Mouse (Mus musculus) liver, embryonic 16.5 days (tissue): Measurements from ENCODE around the gene Gm13283. TPM values are rescaled to one million over a fixed set of nuclear protein-coding genes. Genes with fewer than 3 reads are reported as not detected.
"Not testable (repeated sequence)": the region's sequence is repeated elsewhere in the genome, so short reads cannot be mapped to it uniquely, and the experiment has no call there.

Experiments used
- ATAC-seq: fragments of 200-750 bp; cut with Nextera tagmentation; 2 replicates; pipeline ENCODE4 v1.8.0; 2017; ENCODE audit warnings: low read depth, mild to moderate bottlenecking, moderate number of reproducible peaks, moderate library complexity
- H3K27ac ChIP-seq: fragments of 300-500 bp; sonication (generic); 2 replicates; pipeline ENCODE4 v1.5.1; 2014; ENCODE audit warnings: mild to moderate bottlenecking, low read length
- H3K27me3 ChIP-seq: fragments of 300-500 bp; sonication (generic); 2 replicates; pipeline ENCODE4 v1.6.1; 2014; ENCODE audit warnings: low read depth, low read length, mixed read lengths; ENCODE audit not compliant: control insufficient read depth, insufficient read depth
- H3K36me3 ChIP-seq: fragments of 300-500 bp; sonication (generic); 2 replicates; pipeline ENCODE4 v1.6.1; 2014; ENCODE audit warnings: mild to moderate bottlenecking; ENCODE audit not compliant: control insufficient read depth, insufficient read depth
- H3K4me1 ChIP-seq: fragments of 300-500 bp; sonication (generic); 2 replicates; pipeline ENCODE4 v1.6.1; 2014; ENCODE audit warnings: low read depth, low read length, mixed read lengths; ENCODE audit not compliant: control insufficient read depth
- H3K4me2 ChIP-seq: fragments of 300-500 bp; sonication (generic); 2 replicates; pipeline ENCODE4 v1.6.1; 2014; ENCODE audit warnings: low read depth, low read length, mixed read lengths
- H3K4me3 ChIP-seq: fragments of 300-500 bp; sonication (generic); 2 replicates; pipeline ENCODE4 v1.5.1; 2014; ENCODE audit warnings: low read depth, mild to moderate bottlenecking, low read length
- H3K9ac ChIP-seq: fragments of 300-500 bp; sonication (generic); 2 replicates; pipeline ENCODE4 v1.6.1; 2014; ENCODE audit warnings: low read depth, low read length
- H3K9me3 ChIP-seq: fragments of 300-500 bp; sonication (generic); replicated peaks from 2 replicates; pipeline ENCODE4 v1.6.1; 2016; ENCODE audit warnings: low read length; ENCODE audit not compliant: control insufficient read depth
- WGBS: fragments of 180-500 bp; shearing (Covaris S2); extraction: QIAGEN DNeasy Blood & Tissue Kit; methylation state at CpG from one replicate; pipeline ENCODE4 v1.1.7; 2014; ENCODE audit not compliant: insufficient replicate concordance; 5-methylcytosine and 5-hydroxymethylcytosine counted together
- polyA plus RNA-seq: library from polyadenylated mRNA; unstranded; fragments of >200 nt; fragmentation: Nextera tagmentation; extraction: Ambion mirVana; gene quantifications from 2 replicates; pipeline ENCODE4 v1.2.1, GENCODE M21; 2015

Gm13283 gene
- polyA plus RNA-seq, 1 experiment from 2014 or later, result not detected

GRCm38 (mm10) chr4:88805231-88805630, 45.3 kb downstream of the Gm13283 start, which contains the start of gene Gm13288:
Gene Gm13288 (plus strand): TSS chr4:88805531.
- not testable (repeated sequence) for H3K9ac ChIP-seq, H3K27me3 ChIP-seq, H3K4me2 ChIP-seq, H3K36me3 ChIP-seq, H3K27ac ChIP-seq, H3K4me1 ChIP-seq, H3K4me3 ChIP-seq, ATAC-seq, H3K9me3 ChIP-seq
- WGBS, result no CpG with 5 or more reads among the region's 8 CpGs

GRCm38 (mm10) chr4:88805761-88806160, 45.8 kb downstream of the Gm13283 start:
- H3K27ac ChIP-seq, H3K4me1 ChIP-seq, ATAC-seq, H3K9me3 ChIP-seq, H3K36me3 ChIP-seq, H3K4me3 ChIP-seq, H3K27me3 ChIP-seq, H3K4me2 ChIP-seq, H3K9ac ChIP-seq: not testable (repeated sequence)
- WGBS, result 0% methylated on average over 8 of the region's 34 CpGs

Other genes with a start within 250 kb of the Gm13283 start
- gene Ifnb1, start 237.3 kb upstream of the Gm13283 start, polyA plus RNA-seq, result not detected in 2 replicates
- not detected in 2 replicates for gene Ifna15, start 201.9 kb upstream of the Gm13283 start, polyA plus RNA-seq
- gene Ifna14, start 188.3 kb upstream of the Gm13283 start, polyA plus RNA-seq, result not detected in 2 replicates
- not detected in 2 replicates for gene Ifna9, start 167.7 kb upstream of the Gm13283 start, polyA plus RNA-seq
- not detected in 2 replicates for gene Ifna12, start 156.7 kb upstream of the Gm13283 start, polyA plus RNA-seq
- gene C87499, start 125.7 kb upstream of the Gm13283 start, polyA plus RNA-seq, result not detected in 2 replicates
- gene Ifna13, start 115.7 kb upstream of the Gm13283 start, polyA plus RNA-seq, result not detected in 2 replicates
- not detected in 2 replicates for gene Ifna16, start 83.2 kb upstream of the Gm13283 start, polyA plus RNA-seq
- not detected in 2 replicates for gene Ifna2, start 76.2 kb upstream of the Gm13283 start, polyA plus RNA-seq
- not detected in 2 replicates for gene Ifnab, start 68.8 kb upstream of the Gm13283 start, polyA plus RNA-seq
- 0.25 and 0.32 TPM in 2 replicates for gene Gm26566, start 38.3 kb upstream of the Gm13283 start, polyA plus RNA-seq
- 22.4 and 23.5 TPM in 2 replicates for gene Klhl9, start 37.7 kb upstream of the Gm13283 start, polyA plus RNA-seq
- gene Gm13271, start 5.3 kb upstream of the Gm13283 start, polyA plus RNA-seq, result not detected in 2 replicates
- 0.11 TPM in 1 of 2 replicates, not detected in the other for gene Gm13290, start 13.7 kb downstream of the Gm13283 start, polyA plus RNA-seq
- not detected in 2 replicates for gene Gm13289, start 16.8 kb downstream of the Gm13283 start, polyA plus RNA-seq
- not detected in 2 replicates for gene Gm13272, start 19.7 kb downstream of the Gm13283 start, polyA plus RNA-seq
- not detected in 2 replicates for gene Ifnz, start 22.0 kb downstream of the Gm13283 start, polyA plus RNA-seq
- gene Gm13276, start 25.6 kb downstream of the Gm13283 start, polyA plus RNA-seq, result not detected in 2 replicates
- not detected in 2 replicates for gene Gm13277, start 28.5 kb downstream of the Gm13283 start, polyA plus RNA-seq
- not detected in 2 replicates for gene Gm13278, start 31.4 kb downstream of the Gm13283 start, polyA plus RNA-seq
- not detected in 2 replicates for gene Gm13275, start 34.4 kb downstream of the Gm13283 start, polyA plus RNA-seq
- gene Gm13279, start 37.3 kb downstream of the Gm13283 start, polyA plus RNA-seq, result not detected in 2 replicates
- 0.15 and 0.23 TPM in 2 replicates for gene Gm13285, start 39.5 kb downstream of the Gm13283 start, polyA plus RNA-seq
- gene Gm13287, start 43.1 kb downstream of the Gm13283 start, polyA plus RNA-seq, result not detected in 2 replicates
- gene Gm13288, start 45.4 kb downstream of the Gm13283 start, polyA plus RNA-seq, result not detected in 2 replicates
- not detected in 2 replicates for gene Ifna7, start 56.1 kb downstream of the Gm13283 start, polyA plus RNA-seq
- not detected in 2 replicates for gene Ifna11, start 59.8 kb downstream of the Gm13283 start, polyA plus RNA-seq
- gene Ifna6, start 67.3 kb downstream of the Gm13283 start, polyA plus RNA-seq, result not detected in 2 replicates
- not detected in 2 replicates for gene Ifna5, start 75.4 kb downstream of the Gm13283 start, polyA plus RNA-seq
- not detected in 2 replicates for gene Ifna4, start 81.7 kb downstream of the Gm13283 start, polyA plus RNA-seq
- gene Ifna1, start 90.0 kb downstream of the Gm13283 start, polyA plus RNA-seq, result not detected in 2 replicates
- not detected in 2 replicates for gene Ifne, start 120.1 kb downstream of the Gm13283 start, polyA plus RNA-seq